Comparison of ENCODE assay signal across 18 mouse cellular contexts in the genomic region with DNA sequence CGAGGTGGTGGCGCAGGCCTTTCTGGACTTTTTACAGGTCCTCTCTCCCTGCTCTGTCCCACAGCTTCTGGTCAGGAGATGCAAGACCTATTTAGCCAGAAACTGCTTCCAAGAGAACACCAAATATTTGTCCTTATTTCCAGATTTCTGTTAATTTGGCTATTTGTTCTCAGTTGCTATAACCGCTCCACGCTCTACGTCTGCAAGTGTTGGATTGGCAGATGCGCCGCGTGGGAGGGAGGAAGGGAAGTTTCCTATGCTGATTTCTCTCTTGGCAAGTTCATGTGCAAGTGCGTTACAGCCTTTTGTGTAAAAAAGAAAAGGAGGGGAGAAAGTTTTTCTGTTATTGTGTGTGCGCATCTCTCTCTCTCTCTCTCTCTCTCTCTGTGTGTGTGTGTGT. TPM values are rescaled to one million over a fixed set of nuclear protein-coding genes. Genes with fewer than 3 reads are reported as not detected.
DNase-seq lines count a peak whose midpoint lies in the region; ATAC-seq and TF ChIP-seq lines count a peak whose summit lies in the region.
"Had no signal": no experiment of that assay in that cellular context is flagged by ENCODE, and none has a peak within 500 bp of the region (broad histone marks: within the 10 kb centered on the region; RNA-seq: fewer than 3 reads in every experiment).

No protein-coding gene starts in this region.

- intact Hi-C loops in left cerebral cortex, adult 2 months (cut with DNase I) = loop anchor here (2.0 to 5.0 kb wide), 2 partner anchors 20 to 92 kb away; no protein-coding TSS in a partner anchor

- WGBS in intestine, postnatal 0 days = 90% methylated on average over 10 of the region's 10 CpGs

- H3K27me3 ChIP-seq in intestine, postnatal 0 days (replicated peaks; ENCODE audit: control insufficient read depth, insufficient read depth, low read length) = no peaks in the 10 kb centered on the region
- H3K27me3 ChIP-seq: forebrain, embryonic 12.5 days; limb, embryonic 12.5 days; liver, embryonic 15.5 days; midbrain, embryonic 15.5 days had no signal

- no peaks in the 10 kb centered on the region for H3K36me3 ChIP-seq in intestine, postnatal 0 days (ENCODE audit: control insufficient read depth, insufficient read depth)
- H3K36me3 ChIP-seq: forebrain, embryonic 12.5 days; limb, embryonic 12.5 days; liver, embryonic 15.5 days; midbrain, embryonic 15.5 days had no signal

- no peak overlapping the region for H3K4me3 ChIP-seq in left cerebral cortex, adult 2 months
- H3K4me3 ChIP-seq in intestine, postnatal 0 days (ENCODE audit: low read depth, low read length) = no peak overlapping the region
- H3K4me3 ChIP-seq: forebrain, embryonic 12.5 days; limb, embryonic 12.5 days; liver, embryonic 15.5 days; midbrain, embryonic 15.5 days had no signal

- TF ChIP-seq CTCF in left cerebral cortex, adult 2 months (IDR thresholded peaks at IDR 0.05) = no peak
- no peak for TF ChIP-seq CTCF in intestine, postnatal 0 days (IDR thresholded peaks at IDR 0.05; ENCODE audit: low read depth)

- ATAC-seq in intestine, postnatal 0 days = no peak
- ATAC-seq: lung, postnatal 0 days; midbrain, embryonic 15.5 days had no signal

- DNase-seq in left cerebral cortex, adult 2 months (ENCODE audit: extremely low spot score in 1 of 2, low spot score in 2 of 2) = peak; percentile 69 to 75
- no peak for DNase-seq in left cerebral cortex, adult 11 months (ENCODE audit: low spot score)
- peak; percentile 75 for DNase-seq in layer of hippocampus, adult 9-11 months
- DNase-seq in right cerebral cortex, adult 18-20 months = peak; percentile 89
- DNase-seq in kidney, adult 8-10 months = no peak
- no peak for DNase-seq in cerebellum, adult 11-12 months
- DNase-seq: adrenal gland, postnatal 25 days; cerebellum, adult 9-11 months; heart, adult 11 months; kidney, adult 9 months; kidney, postnatal 36 days; thymus, adult 2 months had no signal

- H3K9me3 ChIP-seq in intestine, postnatal 0 days (ENCODE audit: control insufficient read depth) = no peaks in the 10 kb centered on the region
- H3K9me3 ChIP-seq: forebrain, embryonic 12.5 days; limb, embryonic 12.5 days; liver, embryonic 15.5 days; midbrain, embryonic 15.5 days had no signal

- no peak overlapping the region for H3K9ac ChIP-seq in intestine, postnatal 0 days (ENCODE audit: low read depth, low read length)
- H3K9ac ChIP-seq: forebrain, embryonic 12.5 days; limb, embryonic 12.5 days; liver, embryonic 15.5 days; midbrain, embryonic 15.5 days had no signal

- H3K4me1 ChIP-seq in intestine, postnatal 0 days (replicated peaks; ENCODE audit: control insufficient read depth, insufficient read depth, low read length) = 0 out of 2 replicates have a peak, but pooled peaks cover under 1% of the 10 kb centered on the region
- H3K4me1 ChIP-seq: limb, embryonic 12.5 days; midbrain, embryonic 15.5 days had no signal

- H3K27ac ChIP-seq in left cerebral cortex, adult 2 months = no peak overlapping the region; the same call in 1 of the 2 replicates
- no peak overlapping the region for H3K27ac ChIP-seq in intestine, postnatal 0 days (ENCODE audit: low read depth, low read length)
- H3K27ac ChIP-seq: forebrain, embryonic 12.5 days; limb, embryonic 12.5 days; liver, embryonic 15.5 days; midbrain, embryonic 15.5 days had no signal

- H3K4me2 ChIP-seq in intestine, postnatal 0 days (replicated peaks; ENCODE audit: low read depth) = no peak overlapping the region
- H3K4me2 ChIP-seq: forebrain, embryonic 12.5 days; limb, embryonic 12.5 days; liver, embryonic 15.5 days; midbrain, embryonic 15.5 days had no signal

RNA-seq across cellular contexts. Expression of gene Zdhhc14, which starts 58.1 kb away (rescaled TPM):
- total RNA-seq in left cerebral cortex, adult 2 months (2021) = 10 to 100 TPM; 44.9 to 46.8 TPM
- polyA plus RNA-seq in intestine, postnatal 0 days (2015; fragmentation: Nextera tagmentation; extraction: Ambion mirVana) = 1.3 and 1.4 TPM in 2 replicates

Comparison
In these comparisons a context has a peak if more than half of its experiments do, and no peak if none do; other contexts are left out.
1. DNase-seq: peak in left cerebral cortex, adult 2 months (2 of 2), layer of hippocampus, adult 9-11 months (single experiment) and right cerebral cortex, adult 18-20 months (single experiment); none in left cerebral cortex, adult 11 months (single experiment), kidney, adult 8-10 months (0 of 2) and cerebellum, adult 11-12 months (single experiment).